Mouse (Mus musculus) liver, adult (tissue): ENCODE measurements around the gene Ppp2r5a.

Experiments
- GATA4 ChIP-seq: IDR thresholded peaks from 2 replicates; pipeline ENCODE4 v1.6.1; 2014; ENCODE audit warnings: mild to moderate bottlenecking, low read length; ENCODE audit not compliant: insufficient replicate concordance

The Ppp2r5a gene

GRCm38 (mm10) chr1:191422164-191422563 is 19.1 kb upstream of the Ppp2r5a start:
- TF ChIP-seq GATA4, result no peak

- TF ChIP-seq GATA4, result no peak
Observed at GRCm38 (mm10) chr1:191421426-191421999, 18.4 kb upstream of the Ppp2r5a start.

- peak; percentile 67; the same call in 1 of the 2 replicates for TF ChIP-seq GATA4
Observed at GRCm38 (mm10) chr1:191420930-191421404, 17.9 kb upstream of the Ppp2r5a start.

- no peak for TF ChIP-seq GATA4
Observed at GRCm38 (mm10) chr1:191419991-191420751, 17.1 kb upstream of the Ppp2r5a start.

GRCm38 (mm10) chr1:191419421-191419820 is 16.3 kb upstream of the Ppp2r5a start:
- no peak for TF ChIP-seq GATA4

GRCm38 (mm10) chr1:191418936-191419335 is 15.9 kb upstream of the Ppp2r5a start:
- TF ChIP-seq GATA4, result no peak

- no peak for TF ChIP-seq GATA4
Observed at GRCm38 (mm10) chr1:191417111-191417510, 14.0 kb upstream of the Ppp2r5a start.

GRCm38 (mm10) chr1:191416611-191417010 is 13.5 kb upstream of the Ppp2r5a start:
- TF ChIP-seq GATA4, result no peak

GRCm38 (mm10) chr1:191414432-191414831 is 11.4 kb upstream of the Ppp2r5a start:
- no peak for TF ChIP-seq GATA4

GRCm38 (mm10) chr1:191413691-191414415 is 10.8 kb upstream of the Ppp2r5a start:
- TF ChIP-seq GATA4, result no peak

- no peak for TF ChIP-seq GATA4
Observed at GRCm38 (mm10) chr1:191410294-191411036, 7.4 kb upstream of the Ppp2r5a start.

- TF ChIP-seq GATA4, result no peak
Observed at GRCm38 (mm10) chr1:191407246-191407645, 4.2 kb upstream of the Ppp2r5a start.

- TF ChIP-seq GATA4, result no peak
Observed at GRCm38 (mm10) chr1:191406516-191406915, 3.4 kb upstream of the Ppp2r5a start.

GRCm38 (mm10) chr1:191404721-191405329 is 1.8 kb upstream of the Ppp2r5a start:
- no peak for TF ChIP-seq GATA4

- no peak for TF ChIP-seq GATA4
Observed at GRCm38 (mm10) chr1:191404301-191404700, 1.2 kb upstream of the Ppp2r5a start.
